Mouse (Mus musculus) neutrophil, adult 5-6 weeks (primary cell): ENCODE data around the gene Ces3a. TPM values are rescaled to one million over a fixed set of nuclear protein-coding genes. Genes with fewer than 3 reads are reported as not detected.
"Not testable (repeated sequence)": the region's sequence is repeated elsewhere in the genome, so short reads cannot be mapped to it uniquely, and the experiment has no call there.

Source experiments
- ATAC-seq: fragments of 151-379, 151-347 bp; 2 replicates; pipeline ENCODE4 v1.8.0; 2017; ENCODE audit warnings: mild to moderate bottlenecking, moderate TSS enrichment; ENCODE audit not compliant: insufficient number of reproducible peaks, poor library complexity, low FRiP score, severe bottlenecking; ENCODE audit errors: extremely low read depth
- total RNA-seq: library from RNA; stranded (forward); fragments of 200-1000 nt; gene quantifications from 2 replicates; pipeline ENCODE4 v1.2.3, GENCODE M21; 2017

Gene Ces3a
- not detected in 2 replicates for total RNA-seq

DNA sequence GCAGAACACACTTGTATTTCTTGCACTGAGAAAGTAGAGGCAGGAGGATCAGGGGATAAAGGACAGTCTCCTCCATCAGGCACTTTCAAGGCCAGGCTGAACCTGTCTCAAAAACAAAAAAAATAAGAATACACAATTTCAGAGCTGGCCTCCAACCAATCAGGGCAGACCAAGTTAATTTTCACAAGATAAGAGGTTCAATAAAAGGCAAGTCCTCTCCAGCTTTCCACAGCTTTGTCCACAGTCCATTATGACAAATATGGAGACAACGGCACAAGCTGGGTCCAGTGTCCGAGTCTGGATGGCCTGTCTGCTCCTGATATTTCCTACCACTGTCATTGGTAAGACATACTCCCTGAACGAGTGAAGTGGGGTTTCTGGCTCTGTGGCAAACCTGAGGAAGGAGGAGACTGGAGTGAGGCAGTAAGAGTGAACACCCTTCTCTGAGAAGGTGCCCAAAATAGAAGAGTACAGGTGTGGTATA is at the start of gene Ces3a:
Ces3a (plus strand) TSS at position 231 of the 484 bp plus-strand sequence.
- ATAC-seq, result no peak

DNA sequence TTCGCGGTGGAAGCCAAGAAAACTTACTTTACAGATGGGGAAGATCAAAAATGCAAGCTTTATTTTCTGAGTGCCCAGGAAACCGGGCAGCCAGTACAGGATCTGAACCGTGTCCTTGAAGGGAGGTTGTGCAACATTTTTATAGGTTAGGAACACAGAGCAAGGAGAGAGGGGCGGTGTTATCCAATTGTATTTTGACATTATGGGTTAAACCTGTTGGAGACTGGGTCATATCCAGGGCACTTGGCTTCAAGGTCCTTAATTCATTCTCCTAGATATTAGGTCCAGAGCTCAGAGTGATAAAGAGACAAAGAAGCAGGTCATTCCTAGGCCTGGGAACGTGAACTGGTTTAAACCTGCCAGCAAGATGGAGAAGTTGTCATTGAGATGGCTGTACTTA is 49.2 kb upstream of the Ces3a start:
- no peak for ATAC-seq

DNA sequence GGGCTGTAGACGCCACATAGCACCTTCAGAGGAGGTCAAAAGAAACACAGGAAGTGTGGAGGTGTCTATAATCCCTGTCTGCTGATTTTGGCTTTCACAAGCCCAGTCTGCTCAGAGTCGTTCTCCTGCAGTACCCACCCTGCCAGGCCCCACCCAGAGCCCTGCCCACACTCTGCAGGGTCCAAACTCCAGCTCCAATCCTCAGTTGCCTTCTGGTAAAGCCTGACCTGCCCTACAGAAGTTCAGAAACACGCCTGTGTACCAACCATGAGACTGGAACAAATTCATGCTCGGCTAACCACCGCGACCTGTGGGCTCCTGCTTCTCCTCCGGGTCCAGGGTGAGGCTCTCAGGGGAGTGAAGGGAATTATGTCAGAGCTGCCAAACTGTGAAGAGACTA is 47.8 kb upstream of the Ces3a start, which contains the start of gene Ces2h:
Ces2h (plus strand) TSS at position 268 of the 400 bp plus-strand sequence.
- no peak for ATAC-seq

DNA sequence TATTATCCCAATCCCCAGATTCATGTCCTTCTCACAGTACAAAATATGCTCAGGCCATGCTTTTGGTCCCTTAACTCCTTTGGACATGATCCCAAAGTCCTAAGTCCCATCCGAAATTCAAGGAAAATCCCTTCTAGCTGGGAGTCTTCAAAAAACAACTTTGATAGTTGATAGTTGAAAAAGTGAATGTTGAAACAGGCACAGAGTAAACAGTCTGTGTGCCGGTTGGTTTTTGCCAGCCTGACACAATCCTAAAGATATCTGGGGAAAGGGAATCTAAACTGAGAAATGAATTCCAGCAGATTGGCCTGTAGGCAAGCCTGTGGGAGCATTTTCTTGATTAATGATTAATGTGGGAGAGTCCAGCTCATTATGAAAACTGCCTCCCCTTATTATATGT is 38.4 kb upstream of the Ces3a start:
- no peak for ATAC-seq

DNA sequence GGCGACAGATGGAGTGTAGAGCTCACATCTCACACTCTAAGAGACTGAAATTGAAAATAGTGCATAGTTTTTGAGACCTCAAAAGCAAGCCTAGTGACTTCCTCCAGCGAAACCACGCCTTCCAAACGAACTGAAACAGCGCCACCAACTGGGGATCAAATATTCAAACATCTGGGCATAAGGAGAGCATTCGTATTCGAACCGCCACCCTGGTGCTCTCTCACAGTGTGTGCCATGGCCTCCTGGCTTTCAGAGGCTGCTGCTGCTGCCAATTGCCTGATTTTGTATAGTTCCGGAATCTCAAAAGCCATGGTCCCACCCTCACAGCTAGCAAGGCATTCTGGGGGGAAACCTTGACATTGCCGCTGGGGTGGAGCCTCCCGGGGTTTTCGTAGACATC is 37.3 kb upstream of the Ces3a start:
- no peak for ATAC-seq

DNA sequence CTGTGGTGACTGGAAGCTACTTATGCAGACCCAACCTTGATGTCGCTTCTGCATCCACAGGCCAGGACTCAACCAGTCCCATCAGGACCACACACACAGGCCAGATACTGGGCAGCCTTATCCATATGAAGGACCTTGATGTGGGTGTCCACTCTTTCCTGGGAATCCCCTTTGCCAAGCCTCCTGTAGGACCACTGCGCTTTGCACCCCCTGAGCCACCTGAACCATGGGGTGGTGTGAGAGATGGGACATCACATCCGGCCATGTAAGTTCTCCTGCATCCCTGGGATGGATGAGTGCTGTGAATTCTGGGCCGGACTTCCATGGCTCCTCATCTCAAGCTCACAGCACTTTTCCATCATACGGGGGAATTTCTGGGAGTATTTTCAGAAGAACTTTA is 34.0 kb upstream of the Ces3a start:
- ATAC-seq, result no peak

DNA sequence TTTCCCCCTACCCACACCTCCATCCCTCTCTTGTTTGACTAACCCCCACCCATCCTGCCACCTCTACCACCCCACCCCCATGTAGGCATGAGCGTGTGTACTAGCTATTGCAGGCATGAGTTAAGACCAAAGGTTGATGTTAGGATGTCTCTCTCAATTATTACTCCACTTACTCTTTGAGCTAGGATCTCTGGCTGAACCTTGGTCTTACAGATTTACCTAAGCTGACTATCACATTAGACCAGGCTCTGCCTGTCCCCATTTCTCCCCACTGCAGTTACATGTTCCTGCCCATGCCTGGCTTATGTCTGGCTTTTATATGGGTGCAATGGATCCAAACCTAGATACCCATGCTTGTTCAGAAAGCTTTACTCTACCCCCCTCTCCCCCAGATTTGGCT is 26.4 kb upstream of the Ces3a start:
- no peak for ATAC-seq

DNA sequence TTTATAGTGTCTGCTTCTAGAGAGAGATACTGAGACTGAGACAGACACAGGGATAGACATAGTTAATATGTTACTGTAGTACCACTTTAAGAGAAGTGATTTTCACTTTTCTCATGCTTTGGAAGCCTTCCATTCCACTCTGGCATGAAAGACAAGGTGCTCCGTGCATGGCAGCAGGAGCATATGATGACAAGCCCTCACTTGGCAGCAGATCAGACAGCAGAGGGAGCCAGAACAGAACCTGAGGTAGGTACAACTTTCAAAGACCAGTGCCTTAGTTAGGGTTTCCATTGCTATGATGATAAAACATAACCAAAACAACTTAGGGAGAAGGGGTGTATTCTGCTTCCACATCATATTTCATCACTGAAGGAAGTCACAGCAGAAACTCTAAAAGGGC is 25.3 kb upstream of the Ces3a start:
- no peak for ATAC-seq

DNA sequence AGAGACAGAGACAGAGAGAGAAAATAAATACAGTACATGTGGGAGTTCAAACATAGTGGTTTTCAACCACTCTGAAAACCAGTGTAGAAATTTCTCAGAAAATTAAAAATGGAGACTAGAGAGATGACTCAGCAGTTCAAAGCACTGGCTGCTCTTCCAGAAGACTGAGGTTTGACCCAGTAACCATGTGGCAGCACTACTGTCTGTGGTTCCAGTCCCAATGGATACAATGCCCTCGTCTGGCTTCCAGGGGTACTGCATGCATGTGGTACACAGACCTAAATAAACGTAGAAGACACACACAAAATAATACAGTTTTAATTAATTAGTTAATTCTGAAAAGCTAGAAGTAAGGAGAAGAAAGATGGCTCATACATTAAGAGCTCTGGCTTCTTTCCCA is 23.4 kb upstream of the Ces3a start:
- no peak for ATAC-seq

DNA sequence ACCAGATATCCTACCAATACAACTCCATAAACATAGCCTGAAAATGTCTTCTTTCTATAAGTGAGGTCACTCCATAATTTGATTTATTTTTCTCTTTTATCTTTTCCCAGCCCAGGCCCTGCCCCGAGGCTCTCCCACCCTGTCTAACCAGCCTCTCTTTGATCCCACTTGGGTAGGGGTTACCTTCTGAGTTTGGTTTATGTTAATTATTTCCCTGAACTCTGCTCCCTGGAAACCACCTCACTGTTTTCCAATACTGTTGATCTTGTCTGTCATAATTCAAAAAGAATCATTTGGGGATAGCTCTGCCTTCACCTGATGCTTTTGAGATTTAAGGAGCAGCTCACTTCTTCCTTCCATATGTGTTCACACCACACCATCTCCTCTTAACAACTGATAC is 4.9 kb upstream of the Ces3a start:
- no peak for ATAC-seq

DNA sequence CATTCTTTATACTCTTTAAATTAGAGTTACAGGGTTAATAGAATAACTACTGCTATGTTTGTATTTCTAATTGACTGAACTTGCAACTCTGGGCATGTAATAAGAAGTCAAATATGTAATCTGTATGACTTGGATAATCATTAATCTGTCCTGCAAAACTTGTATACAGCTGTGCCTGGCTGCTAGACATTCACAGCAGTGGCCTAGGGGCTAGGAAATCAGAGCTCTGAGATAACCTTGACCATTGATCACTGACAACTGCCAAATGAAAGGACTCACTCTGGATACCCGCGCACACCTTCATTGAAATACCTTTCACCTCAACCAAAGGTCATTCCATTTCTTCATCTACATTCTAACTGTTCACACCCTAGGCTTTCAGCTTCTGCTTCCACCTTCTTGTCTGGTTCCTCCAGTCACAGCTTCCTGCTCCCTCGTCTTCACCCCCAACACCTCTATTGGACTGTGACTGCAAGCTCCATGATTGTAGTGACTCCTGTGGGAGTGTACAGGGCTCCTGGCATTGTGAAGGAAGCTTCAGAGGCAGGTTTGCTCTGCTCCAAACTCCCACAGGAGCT is 2.5 kb upstream of the Ces3a start:
- no peak for ATAC-seq

DNA sequence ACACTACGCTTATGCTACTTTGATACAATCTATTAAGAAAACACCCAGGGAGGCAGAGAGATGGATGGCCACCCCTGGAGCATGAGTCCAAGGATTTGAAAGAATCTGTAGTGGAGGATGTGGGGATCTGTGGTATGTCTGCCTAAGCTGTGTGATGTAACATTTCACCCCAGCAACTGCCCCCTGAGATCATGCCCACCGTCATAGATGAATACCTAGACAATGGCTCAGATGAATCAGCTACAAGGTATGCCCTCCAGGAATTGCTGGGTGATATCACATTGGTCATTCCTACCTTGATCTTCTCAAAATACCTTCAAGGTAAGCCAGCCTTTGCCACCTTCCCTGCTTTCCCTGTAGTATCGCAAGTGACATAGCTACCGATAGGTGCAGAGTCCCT is 7.8 kb downstream of the Ces3a start:
- no peak for ATAC-seq

DNA sequence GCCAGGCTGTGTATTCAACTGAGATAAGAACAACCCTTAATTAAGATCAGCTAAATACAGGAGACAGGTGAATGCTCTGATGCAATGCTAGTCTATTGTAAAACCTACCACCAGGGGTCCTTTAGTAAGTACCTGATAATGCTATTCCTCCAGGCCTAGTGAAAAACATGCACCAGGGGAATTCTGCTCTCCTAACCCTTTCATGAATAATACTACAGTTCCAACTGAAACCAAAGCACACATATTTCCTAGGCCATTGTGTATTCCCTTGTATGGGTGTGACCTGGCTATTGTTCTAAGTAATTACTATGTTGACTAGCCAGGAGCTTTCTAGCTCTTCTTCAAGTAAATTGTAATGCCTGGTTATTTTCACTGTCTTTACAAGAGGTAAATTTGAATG is 11.7 kb downstream of the Ces3a start:
- ATAC-seq, result no peak

DNA sequence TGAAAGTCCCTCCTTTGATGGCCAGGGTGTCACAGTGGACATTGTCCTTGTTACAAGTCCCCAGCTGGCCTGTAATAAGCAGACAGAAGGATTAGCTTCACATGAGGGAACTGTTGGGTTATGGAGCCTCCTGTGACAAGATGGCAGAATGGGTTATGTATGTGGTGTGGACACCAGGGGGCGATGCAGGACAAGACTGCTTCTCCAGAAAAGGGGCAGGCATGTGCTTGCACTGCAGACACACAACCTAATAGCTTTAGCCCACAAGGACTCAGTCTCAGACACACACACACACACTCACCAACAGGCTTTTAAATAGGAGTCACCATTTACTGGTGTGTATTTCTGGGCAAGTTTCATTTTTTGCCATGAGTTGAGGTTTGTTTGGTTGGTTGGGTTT is 18.4 kb downstream of the Ces3a start:
- no peak for ATAC-seq

DNA sequence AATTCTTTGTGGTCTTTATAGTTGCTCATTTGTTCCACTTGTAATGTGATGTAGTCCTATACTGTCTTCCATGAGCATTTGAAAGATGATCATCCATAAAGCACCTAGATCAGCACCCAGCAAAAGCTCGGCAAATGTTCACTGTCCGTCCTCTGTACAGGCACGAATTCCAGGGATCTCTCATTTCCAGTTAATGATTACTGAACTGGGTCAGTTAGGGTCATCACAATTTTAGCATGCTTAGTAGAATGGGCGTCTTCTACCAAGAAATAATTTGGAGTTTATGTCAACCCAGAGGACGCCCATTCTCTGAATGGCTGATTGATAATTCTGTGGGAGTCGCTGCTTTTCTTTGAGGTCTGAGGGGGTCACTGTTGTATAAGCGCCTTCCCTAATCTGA is 19.5 kb downstream of the Ces3a start:
- not testable (repeated sequence) for ATAC-seq

DNA sequence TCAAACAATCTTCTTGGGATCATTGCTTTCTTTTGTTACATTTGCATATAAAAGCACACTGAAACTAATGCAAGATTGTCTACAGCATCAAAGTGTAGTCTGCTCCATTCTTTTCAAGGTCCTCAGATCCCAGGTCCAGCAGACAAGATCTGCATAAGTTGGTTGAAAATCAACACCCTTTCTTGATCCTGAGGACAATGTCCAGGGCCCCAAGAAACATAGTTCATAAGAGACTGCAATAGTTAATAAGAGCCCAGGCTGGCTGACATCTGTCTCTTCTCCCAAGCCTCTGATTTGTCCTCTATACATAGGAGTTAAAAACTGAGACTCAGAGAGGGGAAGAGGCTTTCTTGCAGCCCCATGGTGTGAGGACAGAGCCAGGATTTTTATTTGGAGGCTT is 20.6 kb downstream of the Ces3a start:
- ATAC-seq, result no peak

DNA sequence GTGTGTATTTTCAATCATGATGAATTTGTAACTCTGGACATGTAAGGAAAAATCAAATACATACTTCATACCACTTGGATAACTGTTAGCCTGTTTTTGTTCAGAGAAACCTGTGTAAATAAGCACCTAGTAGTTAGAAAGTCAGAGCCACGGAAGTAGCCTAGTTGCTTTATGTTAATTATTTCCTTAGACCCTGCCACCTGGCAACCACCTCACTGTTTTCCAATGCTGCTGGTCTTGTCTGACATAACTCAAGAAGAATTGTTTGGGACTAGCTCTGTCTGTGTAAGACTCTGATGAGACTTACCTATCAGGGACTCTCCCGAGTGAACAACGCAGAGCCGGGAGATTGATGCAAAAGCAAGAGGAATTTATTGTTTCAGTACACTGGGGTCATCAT is 28.2 kb downstream of the Ces3a start:
- ATAC-seq, result no peak

DNA sequence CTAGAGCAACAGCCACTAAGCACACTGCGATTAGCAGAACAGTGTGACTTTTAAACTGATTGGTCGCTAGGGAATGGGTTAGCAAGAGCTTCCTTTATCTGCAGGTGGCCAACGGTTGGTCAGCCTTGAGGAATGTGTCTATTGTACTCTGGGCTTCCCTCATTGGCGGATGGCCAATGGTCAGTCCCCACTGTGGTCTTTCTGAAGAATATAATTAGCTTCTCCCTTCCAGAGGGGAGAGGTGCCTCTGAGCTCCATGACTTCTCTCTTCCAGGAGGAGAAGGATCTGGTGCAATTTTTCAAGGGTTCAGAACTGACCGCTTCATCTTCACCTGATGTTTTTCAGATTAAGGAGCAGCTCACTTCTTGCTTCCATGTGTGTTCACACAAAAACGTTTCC is 28.7 kb downstream of the Ces3a start:
- no peak for ATAC-seq

DNA sequence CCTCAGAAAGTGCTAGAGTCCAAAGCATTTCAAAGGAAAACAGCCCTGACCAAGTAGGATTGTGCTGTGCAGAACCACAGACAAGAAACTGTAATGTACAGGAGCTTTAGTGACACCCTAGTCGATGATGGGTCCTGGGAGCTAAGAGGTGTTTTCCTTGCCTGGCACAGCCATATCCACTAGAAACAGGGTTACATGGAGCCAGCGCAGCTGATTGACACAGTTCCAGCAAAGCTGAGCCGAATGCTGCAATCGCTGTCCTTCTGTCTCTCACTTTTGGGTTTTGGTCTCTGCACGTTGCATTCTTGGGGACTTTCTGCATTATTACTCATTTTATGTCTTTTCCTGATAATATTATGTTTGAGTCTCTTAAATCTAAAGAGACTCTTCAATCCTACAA is 30.2 kb downstream of the Ces3a start:
- ATAC-seq, result no peak

DNA sequence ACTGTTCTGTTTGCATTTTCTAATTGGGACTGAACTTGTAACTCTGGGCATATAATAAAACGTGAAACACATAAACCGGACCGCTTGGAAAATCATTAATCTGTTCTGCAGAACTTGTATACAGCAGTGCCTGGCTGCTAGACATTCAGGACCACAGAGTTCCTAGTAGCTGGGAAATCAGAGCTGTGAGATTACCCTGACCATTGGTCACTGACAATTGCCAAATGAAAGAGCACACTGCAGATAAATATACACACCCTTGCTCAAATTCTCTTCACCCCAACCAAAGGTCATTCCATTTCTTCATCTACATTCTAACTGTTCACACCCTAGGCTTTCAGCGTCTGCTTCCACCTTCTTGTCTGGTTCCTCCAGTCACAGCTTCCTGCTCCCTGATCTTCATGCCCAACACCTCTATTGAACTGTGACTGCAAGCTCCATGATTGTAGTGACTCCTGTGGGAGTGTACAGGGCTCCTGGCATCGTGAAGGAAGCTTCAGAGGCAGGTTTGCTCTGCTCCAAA is 32.5 kb downstream of the Ces3a start:
- no peak for ATAC-seq

DNA sequence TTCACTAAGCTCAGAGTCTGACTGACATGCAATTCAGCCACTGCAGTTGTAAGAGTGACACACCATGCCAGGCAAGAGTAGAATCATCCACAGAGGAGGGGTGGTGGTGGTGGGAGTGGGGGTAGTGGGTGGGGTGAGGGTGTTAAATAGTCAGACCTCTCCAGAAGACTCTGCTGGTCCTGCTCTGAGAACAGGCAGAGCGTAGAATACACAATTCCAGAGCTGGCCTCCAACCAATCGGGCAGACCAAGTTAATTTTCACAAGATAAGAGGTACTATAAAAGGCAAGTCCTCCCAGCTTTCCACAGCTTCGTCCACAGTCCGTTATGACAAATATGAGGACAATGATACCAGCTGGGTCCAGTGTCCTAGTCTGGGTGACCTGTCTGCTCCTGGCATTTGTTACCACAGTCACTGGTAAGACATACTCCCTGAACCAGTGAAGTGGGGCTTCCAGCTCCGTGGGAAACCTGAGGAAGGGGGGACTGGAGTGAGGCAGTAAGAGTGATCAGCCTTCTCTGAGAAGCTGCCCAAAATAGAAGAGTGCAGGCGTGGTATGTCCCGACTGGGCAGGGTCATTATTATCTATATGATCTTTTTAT is 35.1 kb downstream of the Ces3a start, which contains the start of gene Ces3b:
Ces3b (plus strand) TSS at position 305 of the 602 bp plus-strand sequence.
- ATAC-seq, result no peak
